Mouse (Mus musculus) megakaryocyte, embryonic 14.5 days (primary cell): Measurements from ENCODE around the gene Mars2. TPM values are rescaled to one million over a fixed set of nuclear protein-coding genes. Genes with fewer than 3 reads are reported as not detected.
A peak's percentile ranks its signal among the peaks of the same experiment; 100 is the strongest.

Experiments
- H3K27me3 ChIP-seq: replicated peaks from 2 replicates; pipeline ENCODE3; 2012; ENCODE audit warnings: inconsistent platforms
- H3K36me3 ChIP-seq: replicated peaks from 2 replicates; pipeline ENCODE3; 2012; ENCODE audit warnings: low read length, inconsistent platforms, mixed read lengths
- H3K4me1 ChIP-seq: 2 replicates; pipeline ENCODE4 v1.6.1; 2012; ENCODE audit warnings: inconsistent platforms
- H3K4me3 ChIP-seq: replicated peaks from 2 replicates; pipeline ENCODE3; 2012; ENCODE audit warnings: moderate library complexity, mild to moderate bottlenecking, inconsistent platforms
- H3K9me3 ChIP-seq: 2 replicates; pipeline ENCODE4 v1.6.1; 2012; ENCODE audit warnings: inconsistent platforms
- FLI1 ChIP-seq: IDR thresholded peaks from 2 replicates; pipeline ENCODE4 v1.6.1; 2012; ENCODE audit warnings: low read length, inconsistent platforms, mixed read lengths
- GATA1 ChIP-seq: IDR thresholded peaks from 3 replicates; pipeline ENCODE4 v1.6.1; 2012; ENCODE audit warnings: mixed read lengths, low read length, inconsistent platforms, borderline replicate concordance
- polyA plus RNA-seq: library from polyadenylated mRNA; stranded (reverse); fragments of >175 nt; gene quantifications from 2 replicates; pipeline ENCODE4 v1.2.3, GENCODE M21; 2012; ENCODE audit warnings: low replicate concordance; ENCODE audit not compliant: insufficient read depth

Mars2 gene
- 0.58 and 2.5 TPM in 2 replicates for polyA plus RNA-seq

GRCm38 (mm10) chr1:55236890-55237642, at the start of gene Mars2:
Gene Mars2 (plus strand): TSS chr1:55237177.
- no peaks in the 10 kb centered on the region for H3K9me3 ChIP-seq
- H3K4me3 ChIP-seq = peak within 1 kb of the TSS; percentile 100
- no peaks in the 10 kb centered on the region for H3K36me3 ChIP-seq
- H3K4me1 ChIP-seq = peaks cover 46% of the 10 kb centered on the region
- TF ChIP-seq FLI1 (peak; percentile 83; the same call in 1 of the 2 replicates), GATA1 (no peak)
- H3K27me3 ChIP-seq = peaks cover 2% of the 10 kb centered on the region

- TF ChIP-seq GATA1 (no peak), FLI1 (no peak)
- H3K4me3 ChIP-seq = no peak overlapping the region
- no peaks in the 10 kb centered on the region for H3K9me3 ChIP-seq
- peaks cover 2% of the 10 kb centered on the region for H3K27me3 ChIP-seq
- H3K4me1 ChIP-seq = peaks cover 8% of the 10 kb centered on the region
- H3K36me3 ChIP-seq = no peaks in the 10 kb centered on the region
Observed at GRCm38 (mm10) chr1:55192015-55192414, 45.0 kb upstream of the Mars2 start.

GRCm38 (mm10) chr1:55192824-55193223, 44.2 kb upstream of the Mars2 start:
- Histone ChIP-seq H3K9me3 (no peaks in the 10 kb centered on the region), H3K36me3 (no peaks in the 10 kb centered on the region), H3K4me3 (no peak overlapping the region), H3K4me1 (peaks cover 8% of the 10 kb centered on the region), H3K27me3 (peaks cover 2% of the 10 kb centered on the region)
- TF ChIP-seq FLI1 (no peak), GATA1 (no peak)

GRCm38 (mm10) chr1:55193316-55193715, 43.7 kb upstream of the Mars2 start:
- no peaks in the 10 kb centered on the region for H3K36me3 ChIP-seq
- peaks cover 8% of the 10 kb centered on the region for H3K4me1 ChIP-seq
- H3K4me3 ChIP-seq = no peak overlapping the region
- H3K9me3 ChIP-seq = no peaks in the 10 kb centered on the region
- H3K27me3 ChIP-seq = peaks cover 2% of the 10 kb centered on the region
- TF ChIP-seq FLI1 (no peak), GATA1 (no peak)

- peaks cover 12% of the 10 kb centered on the region for H3K4me1 ChIP-seq
- no peak overlapping the region for H3K4me3 ChIP-seq
- H3K36me3 ChIP-seq = no peaks in the 10 kb centered on the region
- no peak for TF ChIP-seq FLI1
- TF ChIP-seq GATA1 = no peak
- no peaks in the 10 kb centered on the region for H3K9me3 ChIP-seq
- peaks cover 2% of the 10 kb centered on the region for H3K27me3 ChIP-seq
Observed at GRCm38 (mm10) chr1:55194064-55194915, 42.7 kb upstream of the Mars2 start.

- peaks cover 12% of the 10 kb centered on the region for H3K4me1 ChIP-seq
- no peaks in the 10 kb centered on the region for H3K36me3 ChIP-seq
- TF ChIP-seq GATA1 (no peak), FLI1 (no peak)
- H3K9me3 ChIP-seq = no peaks in the 10 kb centered on the region
- H3K4me3 ChIP-seq = no peak overlapping the region
- peaks cover 2% of the 10 kb centered on the region for H3K27me3 ChIP-seq
Observed at GRCm38 (mm10) chr1:55195021-55195420, 42.0 kb upstream of the Mars2 start.

GRCm38 (mm10) chr1:55196327-55197003, 40.5 kb upstream of the Mars2 start:
- no peaks in the 10 kb centered on the region for H3K9me3 ChIP-seq
- no peak overlapping the region for H3K4me3 ChIP-seq
- TF ChIP-seq FLI1 = no peak
- peaks cover 12% of the 10 kb centered on the region for H3K4me1 ChIP-seq
- H3K27me3 ChIP-seq = peaks cover 3% of the 10 kb centered on the region
- no peaks in the 10 kb centered on the region for H3K36me3 ChIP-seq

GRCm38 (mm10) chr1:55198719-55199118, 38.3 kb upstream of the Mars2 start:
- H3K9me3 ChIP-seq = no peaks in the 10 kb centered on the region
- H3K27me3 ChIP-seq = peaks cover 3% of the 10 kb centered on the region
- TF ChIP-seq FLI1 (no peak), GATA1 (no peak)
- no peaks in the 10 kb centered on the region for H3K36me3 ChIP-seq
- H3K4me3 ChIP-seq = no peak overlapping the region
- H3K4me1 ChIP-seq = peaks cover 9% of the 10 kb centered on the region

- H3K4me1 ChIP-seq = peaks cover 4% of the 10 kb centered on the region
- H3K36me3 ChIP-seq = no peaks in the 10 kb centered on the region
- no peak overlapping the region for H3K4me3 ChIP-seq
- TF ChIP-seq FLI1 (no peak), GATA1 (no peak)
- peaks cover 2% of the 10 kb centered on the region for H3K27me3 ChIP-seq
- H3K9me3 ChIP-seq = no peaks in the 10 kb centered on the region
Observed at GRCm38 (mm10) chr1:55201850-55202752, 34.9 kb upstream of the Mars2 start.
